Mouse (Mus musculus) cerebellum, postnatal 25 days (tissue): Measurements from ENCODE around the gene Oasl1.
"Not testable (repeated sequence)": the region's sequence is repeated elsewhere in the genome, so short reads cannot be mapped to it uniquely, and the experiment has no call there.

Source experiments
- DNase-seq, 2 experiments: peaks; one replicate each; pipeline ENCODE4 v3.0.0; 2021; ENCODE audit warnings: mixed read lengths in 2 of 2

Oasl1 gene

GRCm38 (mm10) chr5:114922998-114923473, at the start of gene Oasl1:
Gene Oasl1 (plus strand): TSS chr5:114923240.
- DNase-seq = peak; percentile 32 to 47

GRCm38 (mm10) chr5:114875858-114876257, 47.2 kb upstream of the Oasl1 start:
- DNase-seq = peak in 1 of 2 experiments; percentile 16

- no peak for DNase-seq
These were observed 46.7 kb upstream of the Oasl1 start for GRCm38 (mm10) chr5:114876331-114876730.

DNA sequence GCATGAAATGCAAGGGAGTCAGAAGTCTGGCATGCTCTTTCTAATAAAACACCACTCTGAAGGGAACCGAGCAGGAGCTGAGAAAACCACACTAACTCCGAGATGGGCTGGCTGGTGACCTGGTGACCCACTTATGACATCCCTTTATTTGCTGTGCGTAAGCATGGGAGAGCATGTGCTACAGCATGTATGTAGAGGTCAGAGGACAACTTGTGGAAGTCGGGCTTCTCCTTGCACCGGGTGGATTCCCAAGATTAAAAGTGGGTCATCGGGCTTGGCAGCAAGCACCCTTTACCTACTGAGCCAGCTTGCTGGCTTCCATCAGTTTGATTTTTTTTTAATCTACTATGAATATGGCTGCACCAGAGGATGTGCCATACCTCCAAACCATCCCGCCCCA, 45.6 kb upstream of the Oasl1 start:
- DNase-seq = no peak

DNA sequence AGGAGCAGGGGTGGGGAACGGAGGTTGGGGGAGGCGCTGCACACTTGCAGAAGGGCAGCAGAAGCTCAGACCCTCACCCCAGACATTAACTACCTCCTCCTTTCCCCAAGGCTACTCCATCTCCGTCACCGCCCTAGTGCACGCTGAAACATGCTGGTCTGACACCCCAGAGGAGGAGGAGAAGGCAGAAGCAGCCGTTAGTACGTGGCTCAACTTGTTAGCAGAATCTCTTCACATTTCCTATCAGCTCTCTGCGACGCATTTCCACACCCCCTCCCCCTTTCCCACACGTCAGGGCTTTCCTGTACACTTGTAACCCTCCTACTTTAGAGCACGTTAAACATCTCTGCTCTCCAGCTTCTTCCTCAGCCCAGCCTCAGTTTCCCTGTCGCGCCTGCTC, 43.6 kb upstream of the Oasl1 start:
- DNase-seq = no peak

- DNase-seq = not testable (repeated sequence)
These were observed 40.7 kb upstream of the Oasl1 start for GRCm38 (mm10) chr5:114882319-114882718.

- DNase-seq = no peak
These were observed 40.0 kb upstream of the Oasl1 start for GRCm38 (mm10) chr5:114883022-114883421.

DNA sequence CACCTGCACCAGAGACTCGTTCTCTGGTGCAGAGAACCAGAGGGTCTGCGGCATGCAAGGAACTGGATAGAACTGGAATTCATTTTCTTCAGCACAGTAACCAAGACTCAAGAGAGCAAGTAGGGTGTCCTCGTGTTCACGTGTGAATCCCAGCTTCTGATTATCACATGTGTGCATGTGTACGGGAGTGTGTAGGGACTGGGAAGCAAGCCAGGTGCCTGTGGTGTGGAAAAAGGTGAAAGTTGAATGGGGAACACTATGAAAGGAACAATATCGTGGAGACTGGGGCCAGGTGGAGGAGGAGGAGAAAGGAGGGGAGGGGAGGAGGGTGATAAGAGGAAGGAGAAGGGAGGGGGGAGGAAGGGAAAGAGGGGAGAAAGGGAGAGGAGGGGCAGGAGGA, 36.2 kb upstream of the Oasl1 start:
- DNase-seq = no peak

DNA sequence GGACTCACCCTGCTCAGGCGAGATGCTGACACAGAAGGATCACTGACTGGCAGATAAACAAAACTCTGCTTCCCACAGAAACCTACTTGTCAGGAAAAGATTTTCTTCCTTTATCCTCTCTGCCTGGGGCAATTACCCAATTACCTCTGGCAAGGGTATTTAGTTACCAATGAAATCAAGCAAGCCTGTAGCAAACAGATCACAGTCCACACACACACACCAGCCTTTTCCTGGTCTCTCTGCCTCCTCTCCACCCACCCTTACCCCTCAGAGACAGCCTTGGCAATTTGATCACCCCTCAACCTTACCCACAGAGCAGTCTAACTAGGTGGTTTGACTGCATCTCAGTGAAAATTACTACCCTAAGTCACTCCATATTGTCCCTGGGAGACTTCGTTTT, 34.0 kb upstream of the Oasl1 start:
- DNase-seq = no peak

- DNase-seq = no peak
These were observed 27.5 kb upstream of the Oasl1 start for GRCm38 (mm10) chr5:114895542-114895941.

DNA sequence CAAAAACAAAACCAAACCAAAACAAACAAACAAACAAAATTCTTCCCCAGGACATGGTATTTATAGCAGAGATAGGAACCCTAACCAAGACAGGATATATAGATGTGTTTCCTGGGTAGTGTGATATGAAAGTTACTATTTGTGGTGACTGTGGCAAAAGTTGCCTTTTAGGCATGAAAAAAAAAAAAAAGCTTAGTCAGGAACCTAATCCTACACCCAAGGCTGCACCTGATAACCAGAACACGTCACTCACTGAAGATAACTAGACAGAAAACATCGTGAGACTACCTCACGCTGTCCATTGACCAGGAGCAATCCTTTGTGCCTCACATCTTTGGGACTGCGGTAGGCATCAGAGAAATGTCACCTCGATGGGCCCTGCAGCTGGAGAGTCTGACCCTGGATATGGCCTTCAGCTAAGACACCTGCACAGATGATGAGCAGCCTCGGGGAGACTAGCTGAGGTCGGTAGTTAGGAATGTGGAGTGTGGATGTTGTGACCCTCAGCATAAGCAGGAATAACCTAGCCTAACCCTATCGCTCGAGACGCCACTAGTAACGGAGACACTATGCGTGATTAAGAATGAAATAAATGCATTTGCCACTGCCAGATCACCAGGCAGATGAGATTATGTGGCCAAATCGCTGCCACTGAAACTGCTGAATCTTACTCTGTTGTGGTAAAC, 26.2 kb upstream of the Oasl1 start, which contains the start of gene Oasl2:
Gene Oasl2 (plus strand): TSS at position 249 of the 686 bp plus-strand sequence.
- no peak for DNase-seq

DNA sequence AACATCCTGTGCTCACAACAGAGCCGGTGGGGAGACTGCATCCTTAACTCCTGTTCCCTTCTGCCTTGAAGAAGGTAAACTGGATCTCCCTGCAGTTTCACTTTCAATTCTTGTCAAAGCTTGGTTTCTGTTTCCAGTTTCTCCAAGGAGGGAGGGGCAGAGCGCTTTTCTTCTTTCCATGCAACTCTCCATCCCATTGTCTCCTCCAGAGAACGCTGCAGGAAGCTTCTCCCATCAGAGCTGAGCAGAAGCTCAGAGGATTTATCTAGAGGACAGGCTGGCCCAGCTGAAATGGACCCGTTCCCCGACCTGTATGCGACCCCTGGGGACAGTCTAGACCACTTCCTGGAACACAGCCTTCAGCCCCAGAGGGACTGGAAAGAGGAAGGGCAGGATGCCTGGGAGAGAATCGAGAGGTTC, 25.7 kb upstream of the Oasl1 start:
- DNase-seq = no peak

- DNase-seq = no peak
These were observed 24.2 kb upstream of the Oasl1 start for GRCm38 (mm10) chr5:114898857-114899256.

GRCm38 (mm10) chr5:114902413-114902812, 20.6 kb upstream of the Oasl1 start:
- DNase-seq = peak; percentile 20 to 56

GRCm38 (mm10) chr5:114908598-114909305, 14.3 kb upstream of the Oasl1 start:
- DNase-seq = no peak

DNA sequence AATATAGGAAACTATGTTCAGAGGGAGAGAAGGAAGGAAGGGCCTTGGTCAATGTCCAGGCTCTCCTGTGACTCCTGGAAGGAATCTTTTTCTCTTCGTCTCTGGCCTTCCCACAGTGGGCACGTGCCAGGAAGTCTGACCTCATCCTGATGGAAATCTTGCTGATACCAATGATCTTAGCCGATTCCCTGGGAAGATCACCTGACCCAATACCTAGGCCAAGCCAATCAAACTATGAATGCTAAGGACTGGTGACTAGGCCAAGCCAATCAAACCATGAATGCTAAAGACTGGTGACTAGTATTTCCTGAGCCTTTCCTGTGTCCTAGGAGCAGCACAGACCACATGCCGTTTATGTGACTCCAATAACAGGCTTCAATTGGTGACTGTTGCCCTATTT, 9.4 kb upstream of the Oasl1 start:
- DNase-seq = no peak

DNA sequence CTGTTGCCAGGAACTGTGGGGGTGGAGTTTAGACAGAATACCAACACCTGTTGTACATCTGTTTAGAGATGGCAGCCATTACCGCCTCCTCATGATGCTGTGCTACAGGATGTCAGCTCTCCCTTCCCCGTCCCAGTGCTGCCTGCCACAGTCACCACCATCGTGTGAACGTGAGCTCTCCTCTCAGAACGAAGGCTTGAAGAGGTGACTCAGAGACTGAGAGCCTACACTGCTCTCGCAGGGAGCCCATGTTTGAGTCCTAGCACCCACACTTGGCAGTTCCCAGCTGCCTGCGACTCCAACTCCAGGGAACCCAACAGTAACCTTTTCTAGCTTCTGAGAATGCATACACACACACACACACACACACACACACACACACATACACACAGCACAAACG, 8.2 kb upstream of the Oasl1 start:
- DNase-seq = no peak

GRCm38 (mm10) chr5:114915854-114916253, 7.2 kb upstream of the Oasl1 start:
- DNase-seq = no peak

DNA sequence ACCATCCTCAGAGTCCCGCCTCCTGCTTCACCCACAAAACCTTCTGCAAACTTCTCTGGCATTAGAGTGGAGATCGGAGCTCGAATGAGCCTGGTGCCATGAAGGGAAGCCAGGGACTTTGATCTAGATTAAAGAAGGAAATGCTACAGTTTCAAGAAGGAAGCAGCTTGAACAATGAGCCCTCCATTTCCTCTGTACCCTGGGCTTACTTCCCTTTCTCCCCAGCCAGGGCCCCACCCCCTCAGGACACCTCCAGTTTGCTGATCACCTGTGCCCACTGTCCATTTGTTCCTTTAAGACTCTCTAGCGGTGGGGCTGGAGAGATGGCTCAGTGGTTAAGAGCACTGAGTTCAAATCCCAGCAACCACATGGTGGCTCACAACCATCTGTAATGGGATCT, 6.3 kb upstream of the Oasl1 start:
- DNase-seq = no peak

DNA sequence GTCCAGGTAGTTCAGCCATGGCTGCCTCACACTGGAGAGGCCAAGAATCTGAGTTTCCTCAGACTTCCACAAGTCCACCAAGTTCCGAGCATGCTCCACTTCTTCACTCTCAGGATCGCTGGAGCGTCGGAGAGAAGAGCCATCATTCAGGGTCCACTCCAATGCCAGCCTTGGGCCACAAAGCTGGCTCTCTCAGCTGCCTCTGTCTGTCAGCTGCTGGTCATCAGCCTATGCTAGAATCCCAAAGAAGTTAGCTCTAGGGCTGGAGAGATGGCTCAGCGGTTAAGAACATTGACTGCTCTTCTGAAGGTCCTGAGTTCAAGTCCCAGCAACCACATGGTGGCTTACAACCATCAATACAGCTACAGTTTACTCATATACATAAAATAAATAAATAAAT, 5.7 kb upstream of the Oasl1 start:
- DNase-seq = not testable (repeated sequence)

- no peak for DNase-seq
These were observed 1.3 kb upstream of the Oasl1 start for GRCm38 (mm10) chr5:114921551-114922365.

GRCm38 (mm10) chr5:114922366-114922731, 691 bp upstream of the Oasl1 start:
- no peak for DNase-seq

DNA sequence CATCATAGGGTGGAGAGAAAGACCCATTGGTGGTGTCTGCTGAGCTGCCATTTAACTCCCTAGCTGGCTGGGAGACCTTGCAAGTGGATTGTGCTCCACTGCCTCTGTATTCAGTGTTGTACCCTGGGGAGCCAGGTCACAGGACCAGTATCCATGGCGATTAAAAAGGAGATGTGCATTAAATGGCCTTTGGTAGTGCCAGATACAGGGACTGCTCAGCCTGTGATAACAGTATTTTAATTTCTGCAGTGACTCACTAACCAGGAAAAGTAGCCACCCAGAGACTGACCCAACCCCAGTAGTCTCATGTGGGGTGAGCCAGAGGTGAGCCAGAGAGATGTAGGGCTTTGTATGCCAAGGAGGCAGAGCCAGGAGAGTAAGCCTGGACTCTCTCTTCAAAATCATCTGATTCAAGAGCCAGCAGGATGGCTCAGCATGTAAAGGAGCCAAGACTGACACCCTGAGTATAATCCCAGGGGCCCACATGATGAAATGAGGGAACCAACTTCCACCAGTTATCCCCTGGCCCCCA, 3.2 kb downstream of the Oasl1 start:
- DNase-seq = no peak
